Mouse (Mus musculus) MEL (cell line): Measurements from ENCODE around the gene Per1.
A peak's percentile ranks its signal among the peaks of the same experiment; 100 is the strongest.

Experiments used
- CHD2 ChIP-seq: IDR thresholded peaks from 2 replicates; pipeline ENCODE4 v1.6.1; 2011; ENCODE audit warnings: low read length, improper control_type of control experiment
- CTCF ChIP-seq, 3 experiments: IDR thresholded peaks in 2 of 3; conservative IDR thresholded peaks in 1 of 3; 2 replicates each; pipeline ENCODE4 v1.5.1; 2011 to 2012; ENCODE audit warnings: low read length in 3 of 3, low read depth in 2 of 3, mild to moderate bottlenecking in 2 of 3, improper control_type of control experiment in 1 of 3, inconsistent platforms in 1 of 3, mixed read lengths in 1 of 3, moderate library complexity in 1 of 3; ENCODE audit not compliant: control insufficient read depth in 1 of 3, insufficient read depth in 1 of 3, poor library complexity in 1 of 3, severe bottlenecking in 1 of 3
- MAFK ChIP-seq: IDR thresholded peaks from 2 replicates; pipeline ENCODE4 v1.6.1; 2011; ENCODE audit warnings: low read depth, mild to moderate bottlenecking, low read length, improper control_type of control experiment, borderline replicate concordance
- POLR2A ChIP-seq, 2 experiments: IDR thresholded peaks; 2 replicates each; pipeline ENCODE4 v1.6.1; 2011 to 2012; ENCODE audit warnings: low read length in 2 of 2, mild to moderate bottlenecking in 2 of 2, control low read depth in 1 of 2, improper control_type of control experiment in 1 of 2, low read depth in 1 of 2, moderate library complexity in 1 of 2; ENCODE audit not compliant: control insufficient read depth in 1 of 2, insufficient read depth in 1 of 2, poor library complexity in 1 of 2
- POLR2AphosphoS2 ChIP-seq: IDR thresholded peaks from 2 replicates; pipeline ENCODE4 v1.6.1; 2011; ENCODE audit warnings: low read length, improper control_type of control experiment
- RAD21 ChIP-seq: IDR thresholded peaks from 2 replicates; pipeline ENCODE4 v1.6.1; 2011; ENCODE audit warnings: mild to moderate bottlenecking, low read depth, low read length, improper control_type of control experiment
- SMC3 ChIP-seq: IDR thresholded peaks from 2 replicates; pipeline ENCODE4 v1.6.1; 2011; ENCODE audit warnings: low read depth, low read length, improper control_type of control experiment

DNA sequence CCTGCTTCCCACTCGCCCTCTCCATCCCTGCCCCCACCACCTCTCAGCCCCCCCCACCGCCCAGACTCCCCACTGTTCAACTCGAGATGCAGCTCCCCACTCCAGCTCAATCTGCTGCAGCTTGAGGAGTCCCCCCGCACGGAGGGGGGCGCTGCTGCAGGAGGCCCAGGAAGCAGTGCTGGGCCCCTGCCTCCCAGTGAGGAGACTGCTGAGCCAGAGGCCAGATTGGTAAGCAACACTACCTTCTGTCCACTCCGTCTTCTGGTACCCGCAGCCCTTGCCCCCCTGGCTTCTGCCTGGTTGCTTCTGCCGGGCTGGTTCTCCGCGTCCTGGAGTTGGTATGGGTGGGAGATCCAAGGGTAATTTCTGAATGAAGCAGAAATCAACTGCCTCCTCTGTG, 11.8 kb downstream of the Per1 start:
- TF ChIP-seq POLR2A (IDR thresholded peaks at IDR 0.05; ENCODE audit: control insufficient read depth in 1 of 2, insufficient read depth in 1 of 2, low read depth in 1 of 2, low read length in 2 of 2, poor library complexity in 1 of 2): no peak
- peak in 1 of 3 experiments; percentile 3; a peak in 1 of 6 replicates for TF ChIP-seq CTCF (IDR thresholded peaks at IDR 0.05 in 2 of 3, conservative IDR thresholded peaks at IDR 0.05 in 1 of 3; ENCODE audit: control insufficient read depth in 1 of 3, insufficient read depth in 1 of 3, low read depth in 2 of 3, low read length in 3 of 3, poor library complexity in 1 of 3, severe bottlenecking in 1 of 3)
- no peak for TF ChIP-seq SMC3
- no peak for TF ChIP-seq MAFK
- no peak for TF ChIP-seq POLR2AphosphoS2
- TF ChIP-seq CHD2: no peak
- no peak for TF ChIP-seq RAD21
